Mouse (Mus musculus) gastrocnemius, postnatal 4 days (tissue): Measurements from ENCODE around the gene LTO1. TPM values are rescaled to one million over a fixed set of nuclear protein-coding genes. Genes with fewer than 3 reads are reported as not detected.

Experiments used
- total RNA-seq, 2 experiments: library from RNA; stranded (reverse); gene quantifications; 2 replicates each; pipeline ENCODE4 v1.2.3; 2021

LTO1 gene
- total RNA-seq, 2 experiments from 2014 or later = 18.4 TPM

Other genes with a start within 250 kb of the LTO1 start
- 10 to 100 TPM; 10.2 to 10.6 TPM for gene Ano1, start 163.1 kb upstream of the LTO1 start, total RNA-seq
- gene Fgf3, start 77.0 kb upstream of the LTO1 start, total RNA-seq = not detected
- gene Fgf4, start 67.7 kb upstream of the LTO1 start, total RNA-seq = under 1 TPM; 0.07 to 0.13 TPM
- gene Fgf15, start 18.6 kb upstream of the LTO1 start, total RNA-seq = not detected
- gene Ccnd1, start 24.8 kb downstream of the LTO1 start, total RNA-seq = 10 to 100 TPM; 82.7 to 84.8 TPM